Mouse (Mus musculus) myocyte (in vitro differentiated cells): Measurements from ENCODE around the gene Dchs2.

Source experiments
- CEBPB ChIP-seq: IDR thresholded peaks from 2 replicates; pipeline ENCODE4 v1.6.1; 2011; ENCODE audit warnings: mild to moderate bottlenecking, moderate library complexity; ENCODE audit not compliant: poor library complexity, insufficient read depth, severe bottlenecking
- E2F4 ChIP-seq: IDR thresholded peaks from one replicate; pipeline ENCODE4 v1.6.1; 2011; ENCODE audit warnings: mild to moderate bottlenecking, control low read depth, moderate library complexity; ENCODE audit not compliant: insufficient read depth
- MAX ChIP-seq: IDR thresholded peaks from one replicate; pipeline ENCODE4 v1.6.1; 2011; ENCODE audit warnings: low read depth, mild to moderate bottlenecking, control low read depth
- MYOD1 ChIP-seq, 3 experiments: IDR thresholded peaks; one replicate each; pipeline ENCODE4 v1.6.1; 2011; ENCODE audit warnings: control low read depth in 2 of 3, low read depth in 2 of 3, mild to moderate bottlenecking in 2 of 3, moderate library complexity in 1 of 3; ENCODE audit not compliant: insufficient read length in 2 of 3, control insufficient read depth in 1 of 3
- MYOG ChIP-seq, 3 experiments: IDR thresholded peaks; one replicate each; pipeline ENCODE4 v1.6.1; 2011; ENCODE audit warnings: control low read depth in 2 of 3, low read depth in 2 of 3, mild to moderate bottlenecking in 2 of 3; ENCODE audit not compliant: insufficient read length in 2 of 3, control insufficient read depth in 1 of 3, insufficient read depth in 1 of 3
- POLR2A ChIP-seq: IDR thresholded peaks from one replicate; pipeline ENCODE4 v1.6.1; 2011; ENCODE audit warnings: low read depth, mild to moderate bottlenecking, control low read depth, moderate library complexity; ENCODE audit not compliant: insufficient read length
- POLR2AphosphoS2 ChIP-seq: IDR thresholded peaks from one replicate; pipeline ENCODE4 v1.6.1; 2011; ENCODE audit warnings: low read depth, control low read depth; ENCODE audit not compliant: insufficient read length
- REST ChIP-seq: IDR thresholded peaks from one replicate; pipeline ENCODE4 v1.6.1; 2011; ENCODE audit warnings: mild to moderate bottlenecking, control low read depth, moderate library complexity; ENCODE audit not compliant: insufficient read depth, insufficient read length
- SRF ChIP-seq: IDR thresholded peaks from one replicate; pipeline ENCODE4 v1.6.1; 2011; ENCODE audit warnings: low read depth; ENCODE audit not compliant: control insufficient read depth, insufficient read length
- TCF12 ChIP-seq: IDR thresholded peaks from one replicate; pipeline ENCODE4 v1.6.1; 2011; ENCODE audit warnings: mild to moderate bottlenecking, control low read depth; ENCODE audit not compliant: poor library complexity, insufficient read depth, severe bottlenecking
- TCF3 ChIP-seq: IDR thresholded peaks from one replicate; pipeline ENCODE4 v1.6.1; 2011; ENCODE audit warnings: low read depth, control low read depth; ENCODE audit not compliant: insufficient read length
- USF1 ChIP-seq: IDR thresholded peaks from one replicate; pipeline ENCODE4 v1.6.1; 2011; ENCODE audit warnings: low read depth, mild to moderate bottlenecking, control low read depth, moderate library complexity

- TF ChIP-seq USF1: no peak
- no peak for TF ChIP-seq CEBPB
- no peak for TF ChIP-seq POLR2AphosphoS2
- TF ChIP-seq POLR2A: no peak
- no peak for TF ChIP-seq MAX
- TF ChIP-seq TCF12: no peak
- TF ChIP-seq TCF3: no peak
- no peak for TF ChIP-seq MYOG (IDR thresholded peaks at IDR 0.05; ENCODE audit: control insufficient read depth in 1 of 3, insufficient read depth in 1 of 3, insufficient read length in 2 of 3, low read depth in 2 of 3)
- no peak for TF ChIP-seq REST
- TF ChIP-seq MYOD1 (IDR thresholded peaks at IDR 0.05; ENCODE audit: control insufficient read depth in 1 of 3, insufficient read length in 2 of 3, low read depth in 2 of 3): no peak
- no peak for TF ChIP-seq E2F4
- no peak for TF ChIP-seq SRF
Observed at GRCm38 (mm10) chr3:83218059-83218458, 90.3 kb downstream of the Dchs2 start.
